Mouse (Mus musculus): ENCODE results near the gene Ppp3r1. TPM values are rescaled to one million over a fixed set of nuclear protein-coding genes. Genes with fewer than 3 reads are reported as not detected.
A peak's percentile ranks its signal among the peaks of the same experiment; 100 is the strongest.
"Not testable (repeated sequence)": the region's sequence is repeated elsewhere in the genome, so short reads cannot be mapped to it uniquely, and the experiment has no call there.

The Ppp3r1 gene
- total RNA-seq, 2 experiments from 2014 or later: 146 to 163 TPM

DNA sequence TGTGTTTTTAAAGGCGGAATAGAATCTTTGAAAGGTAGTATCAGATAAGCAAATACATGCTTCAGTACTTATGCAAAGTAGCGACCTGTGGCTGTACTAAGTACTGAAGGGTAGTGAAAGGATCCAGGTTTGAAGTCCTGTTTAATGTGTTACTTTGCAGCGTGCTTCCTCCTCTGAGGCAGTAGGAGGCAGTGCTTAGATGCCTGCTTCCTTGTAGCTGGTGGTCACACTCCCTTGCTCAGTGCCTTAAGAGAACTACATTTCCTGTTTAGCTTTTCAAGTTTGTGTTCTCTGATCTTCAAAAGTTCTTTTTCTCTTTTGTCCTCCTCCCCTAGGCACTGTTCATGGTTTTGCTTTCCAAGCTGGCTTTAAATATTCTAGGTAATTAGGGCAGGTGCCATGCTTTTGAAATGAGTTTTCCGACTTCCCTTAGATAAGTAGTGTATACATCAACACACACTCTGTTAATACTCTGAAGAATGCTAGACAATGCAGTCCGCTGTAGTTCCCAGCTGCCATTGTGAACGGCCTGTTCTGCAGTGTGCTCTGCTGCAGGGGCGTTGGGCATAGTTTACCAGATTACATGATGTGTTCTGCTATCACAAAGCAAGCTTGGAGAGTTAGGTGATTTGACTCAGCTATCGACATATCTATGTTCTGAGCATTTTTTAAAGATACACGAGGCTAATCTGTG, 33.2 kb downstream of the Ppp3r1 start:
- intact Hi-C loops (cut with DNase I): no loop called here
- no peak for DNase-seq

DNA sequence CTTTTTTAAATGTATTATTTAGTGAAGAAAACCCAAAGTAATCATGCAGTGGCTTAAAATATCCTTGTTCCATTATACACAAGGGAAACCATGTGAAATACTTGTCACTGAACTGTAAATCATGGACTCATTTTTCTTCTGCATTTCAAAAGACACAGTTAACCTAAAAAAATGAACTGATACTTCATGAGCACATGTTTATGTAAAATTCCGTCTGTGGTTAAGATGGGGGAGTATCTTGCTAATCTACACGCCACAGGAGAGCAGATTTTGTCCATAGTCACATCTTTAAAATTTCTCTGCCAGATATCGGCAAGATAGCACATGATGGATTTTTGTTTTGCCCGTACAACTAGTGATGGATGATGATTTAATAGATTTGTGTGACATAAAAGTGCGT, 40.1 kb downstream of the Ppp3r1 start:
- DNase-seq: no peak
- intact Hi-C loops (cut with DNase I): no loop called here

DNA sequence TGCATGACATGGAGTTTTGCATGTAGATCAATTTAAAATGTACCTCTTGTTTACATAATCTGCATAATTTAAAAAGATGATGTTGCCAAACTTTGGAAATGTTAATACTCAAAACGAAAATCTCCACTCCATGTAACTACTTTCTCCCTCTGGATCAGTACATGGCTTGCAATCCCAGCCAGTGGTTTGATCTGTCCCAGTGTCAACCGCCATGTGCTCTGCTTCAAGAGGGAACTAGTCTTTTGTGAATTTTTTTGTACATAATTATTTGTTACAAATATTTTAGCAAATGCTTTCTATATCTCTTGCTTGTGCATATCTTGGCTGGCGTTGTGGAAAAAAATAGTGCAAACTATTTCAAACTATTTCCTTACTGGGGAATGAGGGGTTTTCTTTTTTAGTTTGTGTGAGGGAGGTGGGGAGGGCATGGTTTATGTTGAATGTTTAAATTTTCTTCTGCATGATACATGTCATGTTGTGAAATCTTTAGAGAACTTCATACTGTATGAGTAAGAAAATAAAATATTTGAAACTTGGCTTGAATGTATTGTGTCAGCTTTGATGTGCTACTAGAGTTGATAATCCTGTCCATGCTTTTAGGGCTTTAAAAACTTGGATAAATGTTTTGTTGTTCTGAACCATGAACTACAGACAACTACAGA, 40.9 kb downstream of the Ppp3r1 start:
- intact Hi-C loops (cut with DNase I): loop anchor here (5.0 kb wide), 1 partner anchor 118 kb away; no protein-coding TSS in a partner anchor
- no peak for DNase-seq

DNA sequence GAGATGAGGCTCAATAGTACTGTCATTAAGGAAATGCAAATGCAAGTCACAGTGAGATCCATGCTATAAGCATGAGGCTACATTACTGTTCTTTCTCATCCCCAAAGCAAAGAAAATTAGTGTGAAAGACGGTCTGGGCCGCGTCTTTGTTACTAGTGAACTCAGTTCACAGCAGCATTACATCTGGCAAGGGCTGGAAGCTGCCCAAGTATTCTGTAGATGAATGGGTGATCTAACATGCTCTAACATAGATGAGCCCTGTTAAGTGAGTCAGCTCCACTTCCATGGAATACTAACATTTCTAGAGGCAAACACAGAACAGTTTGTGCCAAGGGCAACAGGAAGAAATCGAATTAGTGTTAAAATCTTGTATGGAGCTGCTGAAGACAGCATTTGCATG, 41.9 kb downstream of the Ppp3r1 start:
- intact Hi-C loops (cut with DNase I): loop anchor here (5.0 kb wide), 1 partner anchor 119 kb away; no protein-coding TSS in a partner anchor
- no peak for DNase-seq

DNA sequence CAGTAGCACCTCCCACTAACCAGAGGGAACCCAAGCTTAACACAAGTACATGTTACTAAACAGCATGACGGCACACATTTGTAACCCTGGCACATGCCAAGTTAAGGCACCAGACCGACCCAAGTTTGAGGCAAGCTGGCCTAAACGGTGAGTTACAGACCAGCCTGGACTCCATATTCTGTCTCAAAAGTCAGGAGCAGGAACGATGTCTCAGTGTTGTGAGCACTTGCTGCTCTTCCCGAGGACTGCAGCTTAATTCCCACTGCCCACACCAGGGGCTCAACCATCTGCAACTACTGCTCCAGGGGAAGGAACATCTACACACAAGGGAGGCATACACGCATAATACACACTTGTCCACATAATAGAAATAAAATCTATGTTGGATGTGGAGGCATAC, 43.4 kb downstream of the Ppp3r1 start:
- intact Hi-C loops (cut with DNase I): loop anchor here (5.0 kb wide), 1 partner anchor 120 kb away; no protein-coding TSS in a partner anchor
- DNase-seq: no peak

DNA sequence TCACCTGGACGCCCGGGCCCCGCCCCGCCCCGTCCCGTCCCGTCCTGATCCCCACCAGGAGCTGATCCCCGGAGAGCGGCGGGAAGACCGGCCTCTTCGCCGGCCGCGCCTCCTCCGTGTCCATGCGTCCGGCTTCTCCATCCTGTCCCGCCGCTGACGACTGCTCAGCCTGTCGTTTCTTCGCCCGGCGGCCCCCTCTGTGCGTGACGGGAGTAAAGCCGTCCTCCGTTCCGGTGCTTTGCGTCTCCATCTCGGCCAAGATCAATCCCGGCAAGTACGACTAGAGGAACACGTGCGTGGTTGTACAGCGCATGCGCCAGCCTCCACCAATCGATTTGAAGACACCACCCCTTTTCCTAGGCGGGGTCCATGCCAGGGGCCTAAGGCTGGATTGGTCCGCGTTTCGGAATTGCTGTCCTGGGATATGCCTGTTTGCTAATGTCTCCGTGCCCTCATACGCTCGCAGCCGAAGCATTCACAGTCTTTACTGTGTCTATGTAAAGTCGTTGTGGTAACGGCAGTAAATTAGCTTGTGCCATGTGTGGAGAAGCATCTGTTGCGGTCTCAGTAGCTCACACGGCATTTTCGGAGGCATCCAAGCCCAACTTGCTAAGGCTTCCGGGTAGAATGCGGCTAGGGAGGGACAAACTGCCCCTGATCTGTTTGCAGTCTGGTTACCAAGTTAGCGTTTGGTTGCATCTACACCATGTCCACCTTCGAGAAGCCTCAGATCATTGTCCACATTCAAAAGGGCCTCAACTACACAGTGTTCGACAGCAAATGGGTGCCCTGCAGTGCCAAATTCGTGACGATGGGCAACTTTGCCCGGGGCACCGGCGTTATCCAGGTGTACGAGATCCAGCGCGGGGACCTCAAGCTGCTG, 52.4 kb downstream of the Ppp3r1 start, which contains the start of gene Pno1:
Pno1 (minus strand) TSS at position 311 of the 883 bp plus-strand sequence.
- peak; percentile 97 for DNase-seq
- intact Hi-C loops (cut with DNase I): loop anchor here (5.0 kb wide), 1 partner anchor 49 kb away; no protein-coding TSS in a partner anchor

DNA sequence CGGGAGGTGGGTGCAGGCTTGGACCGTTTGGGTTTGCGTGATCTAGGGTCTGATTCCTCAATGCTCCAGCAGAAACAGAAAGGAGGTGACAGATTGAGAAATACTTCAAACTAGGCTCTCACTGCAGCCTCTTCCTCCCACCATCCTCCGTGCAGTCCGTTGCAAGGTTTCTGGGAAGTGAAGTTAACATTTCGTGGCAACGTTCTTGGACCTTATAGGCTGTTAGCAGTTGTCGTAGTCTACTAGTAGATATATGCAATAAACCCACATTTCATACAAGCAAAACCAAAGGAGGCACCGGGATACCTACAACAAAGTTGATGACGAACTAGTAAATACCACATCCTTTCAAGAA, 53.1 kb downstream of the Ppp3r1 start:
- intact Hi-C loops (cut with DNase I): loop anchor here (5.0 kb wide), 1 partner anchor 50 kb away; no protein-coding TSS in a partner anchor
- DNase-seq: no peak

DNA sequence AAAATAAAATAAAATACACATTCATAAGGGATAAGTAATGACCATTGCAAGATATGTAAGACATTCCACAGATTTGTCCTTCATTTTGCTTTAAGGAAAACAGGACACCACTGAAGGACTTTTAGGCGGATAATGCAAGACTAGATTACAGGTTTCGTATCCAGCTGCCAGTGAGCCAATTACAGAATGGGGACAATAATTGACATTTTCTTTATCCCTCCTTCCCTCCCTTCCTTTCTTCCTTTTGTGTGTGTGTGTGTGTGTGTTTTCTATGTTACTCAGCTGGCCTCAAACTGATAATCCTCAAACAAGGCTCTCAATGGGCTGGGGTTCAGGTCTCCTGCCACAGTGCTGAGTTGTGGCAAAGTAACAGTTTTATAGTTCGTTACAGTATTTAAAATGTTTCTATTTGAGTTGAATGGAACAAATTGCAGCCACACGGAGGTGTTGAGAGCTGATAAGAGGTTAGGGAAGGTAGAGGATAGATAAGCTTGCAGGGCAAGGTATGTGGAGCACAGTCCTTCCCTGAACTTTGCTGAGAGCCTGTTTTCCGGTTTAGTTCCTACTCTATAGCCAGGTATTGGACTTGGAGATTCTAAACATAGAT, 53.9 kb downstream of the Ppp3r1 start:
- intact Hi-C loops (cut with DNase I): loop anchor here (5.0 kb wide), 1 partner anchor 51 kb away; no protein-coding TSS in a partner anchor
- DNase-seq: no peak

DNA sequence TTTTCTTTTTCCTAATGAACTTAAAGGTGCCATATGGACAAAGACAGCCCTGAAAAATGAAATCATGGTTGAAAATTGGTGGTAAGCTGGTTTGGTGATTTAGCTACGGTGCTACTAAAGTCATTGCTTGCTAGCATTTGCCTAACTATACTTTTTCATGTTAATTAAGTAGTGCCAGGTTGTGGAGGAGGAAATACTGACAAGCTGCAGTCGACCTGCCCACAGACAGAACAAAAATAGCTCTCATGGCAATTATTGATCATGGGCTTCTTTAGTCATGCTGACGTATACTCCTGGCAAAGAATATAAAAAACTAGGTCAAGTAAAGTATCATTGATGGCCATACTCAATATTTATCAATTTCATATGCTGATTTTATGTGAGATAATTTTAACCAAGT, 56.4 kb downstream of the Ppp3r1 start:
- intact Hi-C loops (cut with DNase I): no loop called here
- no peak for DNase-seq

DNA sequence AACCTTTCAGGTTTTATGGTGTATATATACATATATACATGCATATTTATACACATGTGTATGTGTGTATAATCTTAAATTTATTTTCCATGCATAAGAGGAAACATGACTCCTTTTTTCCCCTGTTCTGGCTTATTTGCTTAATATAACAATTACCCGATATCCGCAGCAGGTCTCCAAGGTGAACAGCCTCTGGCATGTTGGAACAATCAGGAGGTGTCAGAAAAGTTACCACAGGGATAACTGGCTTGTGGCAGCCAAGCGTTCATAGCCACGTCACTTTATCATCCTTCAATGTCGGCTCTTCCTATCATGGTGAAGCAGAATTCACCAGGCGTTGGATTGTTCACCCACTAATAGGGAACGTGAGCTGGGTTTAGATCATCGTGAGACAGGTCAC, 62.1 kb downstream of the Ppp3r1 start:
- no peak for DNase-seq
- intact Hi-C loops (cut with DNase I): no loop called here

DNA sequence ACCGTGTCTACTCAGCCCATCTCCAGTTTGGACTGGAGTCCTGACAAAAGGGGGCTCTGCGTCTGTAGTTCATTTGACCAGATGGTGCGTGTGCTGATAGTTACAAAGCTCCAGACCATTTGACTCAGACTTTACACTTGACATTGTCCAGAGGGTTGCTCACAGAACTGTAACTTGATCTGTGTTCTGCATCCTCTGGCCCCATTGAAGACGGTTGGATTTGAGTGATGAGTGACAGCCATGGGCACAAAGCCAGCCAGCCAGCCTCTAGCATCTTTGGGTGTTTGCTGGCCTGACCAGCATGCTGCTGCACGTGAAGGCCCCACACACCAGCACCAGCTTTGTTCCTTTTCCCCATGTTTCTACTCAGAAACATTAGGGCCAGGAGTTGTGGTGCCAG, 73.7 kb downstream of the Ppp3r1 start:
- intact Hi-C loops (cut with DNase I): no loop called here
- no peak for DNase-seq

DNA sequence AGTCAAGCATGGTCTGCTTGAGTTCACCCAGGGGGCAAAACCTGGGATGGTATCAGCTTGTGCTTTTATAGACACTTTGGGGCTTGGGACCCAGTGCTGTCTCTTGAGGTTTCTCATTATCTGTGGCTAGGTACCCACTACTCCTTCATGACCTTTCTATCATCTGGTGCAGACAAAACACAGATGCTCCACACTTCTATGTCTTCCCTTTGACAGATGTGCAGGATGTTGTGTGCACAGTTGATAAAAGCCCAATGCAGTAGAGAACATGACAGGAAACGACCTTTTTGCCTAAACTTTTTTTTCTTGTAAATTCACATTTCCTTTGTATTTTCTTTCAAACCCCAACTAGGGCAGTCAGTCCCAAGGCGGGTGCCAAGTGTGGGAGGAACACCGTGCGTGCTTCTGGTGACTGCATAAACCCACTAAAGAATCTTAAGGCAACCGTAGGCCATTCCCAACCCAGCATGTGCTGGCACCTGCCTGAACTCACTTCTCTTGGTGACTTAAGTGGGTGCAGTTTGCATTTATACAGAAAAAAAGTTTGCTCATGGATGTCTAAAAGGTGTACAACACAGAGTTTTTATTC, 77.5 kb downstream of the Ppp3r1 start:
- intact Hi-C loops (cut with DNase I): no loop called here
- DNase-seq: no peak

DNA sequence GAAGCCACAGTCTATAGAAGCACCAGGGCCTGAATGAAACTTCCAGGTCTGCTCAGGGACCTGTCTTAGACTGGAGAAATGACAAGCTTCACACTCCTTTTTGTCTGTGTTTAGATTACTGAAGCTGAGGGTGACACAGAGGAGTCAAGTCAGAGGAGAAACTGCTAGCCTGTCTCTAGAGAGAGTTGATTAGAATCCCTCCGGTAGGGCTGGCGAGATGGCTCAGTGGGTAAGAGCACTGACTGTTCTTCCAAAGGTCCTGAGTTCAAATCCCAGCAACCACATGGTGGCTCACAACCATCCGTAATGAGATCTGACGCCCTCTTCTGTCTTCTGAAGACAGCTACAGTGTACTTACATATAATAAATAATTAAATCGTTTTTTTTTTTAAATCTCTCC, 79.5 kb downstream of the Ppp3r1 start:
- intact Hi-C loops (cut with DNase I); DNase-seq: not testable (repeated sequence)

DNA sequence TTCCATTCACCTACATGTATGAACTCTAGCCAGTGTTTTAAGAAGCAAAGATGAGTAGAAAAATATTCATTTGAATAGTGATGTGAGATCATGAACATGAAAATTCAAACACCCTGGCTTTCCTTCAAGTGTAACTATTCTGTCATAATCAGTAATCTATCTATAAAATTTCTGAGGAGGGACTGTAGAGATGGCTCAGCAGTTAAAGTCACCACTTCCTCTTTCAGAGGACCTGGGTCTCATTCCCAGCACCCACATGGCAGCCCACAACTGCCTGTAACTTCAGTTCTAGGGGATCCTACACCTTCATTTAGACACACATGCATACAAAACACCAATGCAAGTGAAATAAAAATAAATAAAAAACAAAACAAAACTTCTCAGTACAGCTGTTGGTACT, 89.7 kb downstream of the Ppp3r1 start:
- intact Hi-C loops (cut with DNase I): no loop called here
- DNase-seq: no peak

Other genes starting within 250 kb of the Ppp3r1 start
- gene Fbxo48, start 207.9 kb upstream of the Ppp3r1 start, total RNA-seq (2021): under 1 TPM in 1 of 2 experiments, not detected in 1; 0.23 TPM
- 1 to 10 TPM; 3.2 to 4.0 TPM for gene Cnrip1, start 107.7 kb upstream of the Ppp3r1 start, total RNA-seq (2021)
- 1 to 10 TPM; 1.1 to 2.0 TPM for gene Plek, start 106.9 kb upstream of the Ppp3r1 start, total RNA-seq (2021)
- gene Wdr92, start 22.8 kb downstream of the Ppp3r1 start, total RNA-seq (2021): 1 to 10 TPM; 7.1 to 7.4 TPM
- 10 to 100 TPM; 42.6 to 45.7 TPM for gene Pno1, start 52.3 kb downstream of the Ppp3r1 start, total RNA-seq (2021)
- gene C1d, start 98.3 kb downstream of the Ppp3r1 start, total RNA-seq (2021): 10 to 100 TPM; 30.4 to 33.1 TPM